Mouse (Mus musculus): Measurements from ENCODE around the gene Grb14.

The Grb14 gene

GRCm38 (mm10) chr2:65024887-65025286 lies at the start of gene Grb14:
TSS of gene Grb14 (minus strand) at chr2:65024987.
- DNase-seq, result no peak

DNA sequence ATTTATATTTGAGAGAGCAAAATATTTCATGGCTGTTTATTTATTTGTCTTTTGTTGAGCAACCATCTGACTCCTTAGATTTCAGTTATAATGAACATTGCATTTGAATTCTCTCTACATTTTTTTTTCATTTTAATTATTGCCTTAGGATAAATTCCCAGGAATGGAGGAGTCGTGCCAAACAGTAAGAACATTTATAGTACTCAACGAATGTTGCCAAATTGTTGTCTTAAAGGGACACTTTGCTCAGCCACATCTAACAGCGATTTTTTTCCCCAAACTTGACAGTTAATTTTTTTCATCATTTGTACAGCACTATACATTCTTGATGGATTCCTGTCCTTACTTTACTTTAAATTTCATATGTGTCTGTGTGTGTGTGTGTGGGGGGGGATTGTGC lies 47.4 kb upstream of the Grb14 start:
- no peak for DNase-seq

DNA sequence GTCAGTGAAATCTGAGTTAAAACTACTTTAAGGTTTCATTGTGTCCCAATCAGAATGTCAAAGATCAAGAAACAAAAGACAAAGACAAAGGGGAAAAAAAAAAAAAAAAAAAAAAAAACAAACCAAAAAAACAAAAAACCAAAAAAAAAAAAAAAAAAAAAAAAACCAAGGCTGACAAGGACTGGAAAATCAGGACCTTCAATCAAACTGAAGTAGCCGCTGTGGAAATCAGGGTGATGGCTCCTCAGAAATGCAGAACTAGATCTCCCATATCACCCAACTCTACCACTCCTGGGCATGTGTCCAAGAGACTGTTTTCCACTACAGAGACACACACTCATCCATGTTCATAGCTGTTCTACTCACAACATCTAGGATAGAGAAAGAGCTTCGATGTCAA lies 29.0 kb upstream of the Grb14 start:
- DNase-seq, result no peak

DNA sequence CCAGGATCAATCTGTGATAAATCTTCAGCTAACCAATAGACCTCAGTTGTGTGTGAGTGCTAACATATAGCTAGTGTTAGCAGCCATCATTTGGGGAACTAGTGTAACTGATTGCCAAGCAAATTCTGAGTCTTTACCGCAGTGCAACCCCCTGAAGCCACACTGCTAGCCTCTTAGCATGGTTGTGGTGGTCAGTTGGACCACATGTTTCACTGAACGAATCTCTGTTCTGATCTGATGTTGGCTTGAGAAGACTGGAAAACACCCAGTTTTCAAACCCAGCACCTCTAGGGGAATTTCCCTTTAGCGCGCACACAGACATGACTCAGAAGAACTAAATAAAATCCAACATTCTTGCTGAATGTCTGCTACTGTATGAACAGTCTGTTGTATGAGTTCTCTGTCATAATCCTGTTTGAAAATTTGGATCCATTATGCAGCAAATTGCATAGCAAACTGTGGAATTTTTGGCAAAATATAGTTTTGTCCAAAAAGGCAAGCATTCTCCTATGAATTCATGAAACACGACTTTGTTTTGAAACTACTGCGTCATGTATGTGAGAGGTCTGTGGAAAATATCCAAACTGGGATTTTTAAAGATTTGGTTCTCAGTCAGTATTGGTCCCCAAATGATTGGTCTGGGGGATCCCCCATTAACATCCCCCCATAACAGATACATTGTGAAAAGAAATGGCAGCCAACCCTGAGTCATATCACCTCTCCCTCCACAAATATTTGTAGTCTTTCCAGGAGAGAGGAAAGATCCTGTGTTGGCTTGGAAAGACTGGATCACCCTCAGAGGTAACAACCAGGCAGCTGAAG lies 27.6 kb upstream of the Grb14 start:
- no peak for DNase-seq

GRCm38 (mm10) chr2:65050776-65051175 lies 26.0 kb upstream of the Grb14 start:
- no peak for DNase-seq

DNA sequence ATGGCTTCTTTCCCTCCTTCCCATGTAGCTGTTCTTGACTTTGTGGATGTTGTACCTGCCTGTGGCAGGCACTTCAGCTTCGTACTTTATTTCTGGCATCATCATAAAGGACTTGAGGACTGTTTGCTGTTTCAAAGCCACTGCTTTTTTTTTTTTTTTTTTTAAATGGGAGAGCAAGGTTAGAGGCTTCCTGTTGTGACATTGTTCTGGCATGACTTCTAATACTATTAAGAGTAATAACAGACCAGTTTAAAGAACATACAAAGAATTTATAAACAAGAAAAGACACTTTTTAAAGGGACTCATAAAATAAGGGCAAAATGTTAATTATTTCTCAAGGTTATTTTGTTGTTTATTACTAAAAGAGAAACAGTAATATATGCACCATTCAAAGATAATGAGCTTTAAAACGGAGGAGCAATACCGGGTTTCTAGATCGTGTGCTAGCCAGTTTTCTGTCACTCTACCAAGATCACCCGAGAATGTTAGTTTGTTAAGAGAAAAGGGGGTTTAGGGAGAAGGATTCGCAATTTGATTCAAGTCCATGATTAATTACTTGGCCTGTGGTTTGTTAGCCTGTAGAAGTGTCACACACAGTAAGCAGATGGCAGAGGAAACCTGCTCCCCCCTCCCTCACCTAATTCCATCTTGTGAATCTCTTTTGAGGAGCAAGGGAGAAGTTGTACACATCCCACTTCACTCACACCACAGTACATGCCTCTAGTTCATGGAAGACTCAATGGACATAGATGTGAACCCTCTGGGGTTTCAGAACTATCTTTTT lies 23.6 kb upstream of the Grb14 start:
- no peak for DNase-seq

- DNase-seq, result no peak
Observed at GRCm38 (mm10) chr2:65038164-65038563, 13.4 kb upstream of the Grb14 start.

- no peak for DNase-seq
Observed at GRCm38 (mm10) chr2:65037546-65037945, 12.8 kb upstream of the Grb14 start.

DNA sequence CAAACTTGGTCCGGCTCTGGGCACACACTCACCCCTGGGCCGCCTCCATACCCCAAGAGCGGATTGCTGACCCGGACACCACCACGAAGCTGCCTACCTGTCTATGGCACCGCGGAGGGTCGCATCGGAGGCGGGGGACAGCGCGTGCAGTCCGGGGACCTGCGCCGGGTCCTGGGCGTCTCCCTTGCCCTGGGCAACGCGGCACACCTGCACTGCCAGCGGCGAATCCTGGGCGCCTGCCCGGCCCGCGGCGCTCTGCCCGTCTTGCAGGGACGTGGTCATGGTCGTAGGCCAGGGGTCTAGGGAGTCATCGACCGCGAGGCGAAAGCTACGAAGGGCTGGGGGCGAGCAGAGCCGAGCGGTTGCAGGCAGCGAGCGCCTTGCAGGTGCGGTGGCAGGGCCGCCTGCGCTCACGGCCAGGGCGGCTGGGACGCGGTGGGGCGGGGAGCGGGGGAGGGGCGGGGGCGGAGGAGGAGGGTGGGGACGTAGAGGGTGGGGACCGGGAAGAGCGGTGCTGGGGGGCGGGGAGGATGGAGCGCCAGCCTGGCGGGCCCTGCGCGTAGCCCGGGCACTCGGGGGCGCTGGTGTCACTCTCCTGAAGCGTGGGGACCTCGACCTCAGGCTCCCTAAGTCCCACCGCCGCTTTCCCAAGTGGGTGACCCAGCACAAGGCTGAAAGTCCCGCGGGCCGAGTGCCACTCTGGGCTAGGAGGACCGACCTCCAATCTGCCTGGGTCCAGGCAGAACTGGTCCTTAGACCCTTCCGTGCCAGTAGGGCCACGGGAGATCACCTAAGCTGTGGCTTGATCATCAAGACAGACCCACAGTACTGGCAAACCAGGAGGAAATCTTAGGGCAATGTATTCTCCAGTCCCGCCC lies 2.2 kb downstream of the Grb14 start:
- DNase-seq, result peak; percentile 72

- no peak for DNase-seq
Observed at GRCm38 (mm10) chr2:65021691-65022362, 3.0 kb downstream of the Grb14 start.

GRCm38 (mm10) chr2:65017375-65017774 lies 7.4 kb downstream of the Grb14 start:
- no peak for DNase-seq

DNA sequence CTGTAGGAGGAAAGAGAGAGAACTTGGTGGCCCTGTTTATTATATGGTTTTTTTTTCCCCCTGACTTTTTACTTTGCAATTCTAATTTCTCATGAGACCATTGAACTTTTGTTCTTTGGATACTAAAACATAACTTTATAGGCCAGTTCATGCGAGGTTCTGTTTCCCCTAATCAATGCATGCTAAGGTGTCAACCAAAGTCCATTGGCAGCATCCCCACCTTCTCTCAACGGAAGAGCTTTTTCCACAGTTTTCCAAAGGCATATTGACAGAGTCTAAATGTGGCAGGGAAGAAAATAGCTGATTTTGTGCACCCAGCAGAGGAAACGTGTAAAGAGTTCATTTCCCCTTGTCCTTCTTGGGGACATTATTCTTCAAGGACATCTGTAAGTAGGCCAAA lies 10.2 kb downstream of the Grb14 start:
- no peak for DNase-seq

DNA sequence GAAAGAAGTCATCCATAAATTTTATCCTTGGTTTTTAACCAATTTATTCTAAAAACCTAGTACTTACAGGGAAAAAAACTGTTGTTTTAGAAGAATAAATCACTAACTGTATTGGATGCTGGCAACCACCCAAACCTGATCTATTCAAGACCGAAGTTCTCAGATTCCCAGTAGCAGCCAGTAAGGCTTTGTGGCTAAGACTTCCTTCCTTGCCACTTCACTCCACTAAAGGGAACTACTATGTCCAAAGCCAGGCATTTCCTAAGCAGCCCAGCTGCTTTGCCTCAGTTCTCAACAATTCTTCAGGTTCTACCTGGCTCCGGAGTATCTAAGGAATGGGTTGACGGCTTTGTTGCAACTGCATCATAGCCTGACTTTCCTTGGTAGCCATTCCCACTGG lies 14.7 kb downstream of the Grb14 start:
- no peak for DNase-seq

GRCm38 (mm10) chr2:65007396-65007795 lies 17.4 kb downstream of the Grb14 start:
- no peak for DNase-seq

DNA sequence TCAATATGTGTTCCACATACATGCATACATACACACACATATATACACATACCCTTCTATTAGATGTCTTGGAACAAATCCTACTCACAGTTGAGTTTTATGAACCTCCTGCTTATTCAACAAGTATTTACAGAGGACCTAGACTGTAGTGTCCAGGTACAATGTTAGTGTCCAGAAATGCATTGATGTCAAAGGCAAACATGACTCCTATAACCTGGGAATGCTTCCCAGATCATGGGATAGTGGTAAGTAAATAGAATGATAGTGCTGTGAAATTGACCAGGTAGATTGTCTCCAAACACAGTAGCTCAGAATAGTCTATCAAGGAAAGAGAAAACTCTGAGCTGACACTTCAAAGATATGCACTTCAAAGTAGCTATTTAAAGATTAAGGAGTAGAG lies 19.7 kb downstream of the Grb14 start:
- no peak for DNase-seq

- DNase-seq, result peak; percentile 22
Observed at GRCm38 (mm10) chr2:65003433-65003832, 21.4 kb downstream of the Grb14 start.

GRCm38 (mm10) chr2:65002631-65003030 lies 22.2 kb downstream of the Grb14 start:
- no peak for DNase-seq

DNA sequence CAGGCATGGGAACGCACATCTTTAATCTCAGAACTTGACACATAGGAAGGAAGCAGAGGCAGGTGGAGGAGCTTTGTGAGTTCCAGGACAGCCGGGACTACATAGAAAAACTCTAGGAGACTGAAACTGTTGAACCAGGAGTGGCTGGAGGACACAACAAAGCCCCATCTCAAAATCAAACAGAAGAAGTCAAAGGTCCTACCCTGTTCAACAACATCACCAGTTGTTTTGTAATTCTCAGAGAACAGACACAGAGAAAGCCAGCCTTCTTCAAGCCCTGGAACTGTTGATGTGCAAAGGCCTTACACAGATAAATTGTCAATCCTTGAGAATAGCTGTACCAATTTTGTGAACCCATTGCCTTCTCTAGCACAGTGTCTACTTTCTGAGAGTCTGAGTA lies 29.7 kb downstream of the Grb14 start:
- DNase-seq, result no peak

- DNase-seq, result no peak
Observed at GRCm38 (mm10) chr2:64989426-64990187, 35.2 kb downstream of the Grb14 start.

- DNase-seq, result no peak
Observed at GRCm38 (mm10) chr2:64987782-64988181, 37.0 kb downstream of the Grb14 start.

- DNase-seq, result no peak
Observed at GRCm38 (mm10) chr2:64975546-64975945, 49.2 kb downstream of the Grb14 start.

DNA sequence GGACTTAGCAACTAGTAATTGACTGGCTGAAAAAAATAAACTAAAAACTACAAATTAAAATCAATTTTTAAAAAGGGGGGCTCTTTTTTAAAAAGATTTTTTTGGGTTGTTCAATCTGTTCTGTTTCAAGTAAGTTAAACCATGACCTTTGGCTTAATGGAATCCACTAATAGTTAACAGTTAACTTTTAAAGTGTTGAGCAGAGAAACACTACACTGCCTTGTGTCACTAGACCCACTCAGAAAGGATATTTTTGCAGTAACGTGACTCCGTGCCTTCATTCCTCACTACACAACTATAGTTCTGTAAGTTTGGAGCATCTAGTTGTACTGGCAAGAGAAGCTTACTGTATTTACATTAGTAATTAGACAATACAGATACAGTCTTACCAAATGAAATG lies 50.2 kb downstream of the Grb14 start:
- DNase-seq, result no peak

All from liver (tissue).